Mouse (Mus musculus): ENCODE measurements at regions not wholly inside any gene's neighbourhood (a gene's known extent, or its start where the extent isn't known, plus 50 kb on each side); places are given as distances from the start of the nearest gene placed in this dataset.
A peak's percentile ranks its signal among the peaks of the same experiment; 100 is the strongest.

- DNase-seq (ENCODE audit: low read depth in 2 of 2, low spot score in 2 of 2) = no peak
These were observed 385.8 kb downstream of the H2al1j start for GRCm38 (mm10) chrX:11713423-11713822.

- DNase-seq (ENCODE audit: low read depth in 2 of 2, low spot score in 2 of 2) = no peak
These were observed 389.2 kb downstream of the H2al1j start for GRCm38 (mm10) chrX:11716773-11717172.

- no peak for DNase-seq (ENCODE audit: low read depth in 2 of 2, low spot score in 2 of 2)
These were observed 391.2 kb downstream of the H2al1j start for GRCm38 (mm10) chrX:11718778-11719177.

GRCm38 (mm10) chrX:11720517-11720916 is 392.9 kb downstream of the H2al1j start:
- DNase-seq (ENCODE audit: low read depth in 2 of 2, low spot score in 2 of 2) = no peak

GRCm38 (mm10) chrX:11722730-11723129 is 395.1 kb downstream of the H2al1j start:
- no peak for DNase-seq (ENCODE audit: low read depth in 2 of 2, low spot score in 2 of 2)

- no peak for DNase-seq (ENCODE audit: low read depth in 2 of 2, low spot score in 2 of 2)
These were observed 397.1 kb downstream of the H2al1j start for GRCm38 (mm10) chrX:11724718-11725117.

- no peak for DNase-seq (ENCODE audit: low read depth in 2 of 2, low spot score in 2 of 2)
These were observed 399.1 kb downstream of the H2al1j start for GRCm38 (mm10) chrX:11726524-11727231.

GRCm38 (mm10) chrX:11728481-11728880 is 400.9 kb downstream of the H2al1j start:
- no peak for DNase-seq (ENCODE audit: low read depth in 2 of 2, low spot score in 2 of 2)

GRCm38 (mm10) chrX:11729992-11730391 is 402.4 kb downstream of the H2al1j start:
- DNase-seq (ENCODE audit: low read depth in 2 of 2, low spot score in 2 of 2) = no peak

- no peak for DNase-seq (ENCODE audit: low read depth in 2 of 2, low spot score in 2 of 2)
These were observed 404.7 kb downstream of the H2al1j start for GRCm38 (mm10) chrX:11732371-11732770.

GRCm38 (mm10) chrX:11734505-11735435 is 407.1 kb downstream of the H2al1j start:
- no peak for DNase-seq (ENCODE audit: low read depth in 2 of 2, low spot score in 2 of 2)

GRCm38 (mm10) chrX:11735516-11736170 is 408.0 kb downstream of the H2al1j start:
- no peak for DNase-seq (ENCODE audit: low read depth in 2 of 2, low spot score in 2 of 2)

GRCm38 (mm10) chrX:11736481-11736880 is 408.9 kb downstream of the H2al1j start:
- DNase-seq (ENCODE audit: low read depth in 2 of 2, low spot score in 2 of 2) = no peak

GRCm38 (mm10) chrX:11739565-11739964 is 411.9 kb downstream of the H2al1j start:
- DNase-seq (ENCODE audit: low read depth in 2 of 2, low spot score in 2 of 2) = no peak

- no peak for DNase-seq (ENCODE audit: low read depth in 2 of 2, low spot score in 2 of 2)
These were observed 414.2 kb downstream of the Bcor start for GRCm38 (mm10) chrX:11745911-11746310.

GRCm38 (mm10) chrX:11747386-11748121 is 412.6 kb downstream of the Bcor start:
- no peak for DNase-seq (ENCODE audit: low read depth in 2 of 2, low spot score in 2 of 2)

GRCm38 (mm10) chrX:11748278-11748677 is 411.9 kb downstream of the Bcor start:
- DNase-seq (ENCODE audit: low read depth in 2 of 2, low spot score in 2 of 2) = no peak

GRCm38 (mm10) chrX:11752513-11752912 is 407.6 kb downstream of the Bcor start:
- no peak for DNase-seq (ENCODE audit: low read depth in 2 of 2, low spot score in 2 of 2)

GRCm38 (mm10) chrX:11752973-11753590 is 407.1 kb downstream of the Bcor start:
- peak; percentile 1 to 28 for DNase-seq (ENCODE audit: low read depth in 2 of 2, low spot score in 2 of 2)

- DNase-seq (ENCODE audit: low read depth in 2 of 2, low spot score in 2 of 2) = no peak
These were observed 405.1 kb downstream of the Bcor start for GRCm38 (mm10) chrX:11755046-11755445.

Data from CD8-positive naive resting alpha-beta T cell, adult 2 months (primary cell).